Mouse (Mus musculus) cerebellum, adult 2 months (tissue): ENCODE measurements around the gene Cradd.

Source experiments
- CTCF ChIP-seq: fragments of 200-500 bp; IDR thresholded peaks from 2 replicates; pipeline ENCODE4 v1.5.1; 2011; ENCODE audit warnings: low read depth, mild to moderate bottlenecking, control low read depth, low read length, moderate library complexity, borderline replicate concordance; ENCODE audit not compliant: insufficient read depth
- POLR2A ChIP-seq: fragments of 200-500 bp; IDR thresholded peaks from 2 replicates; pipeline ENCODE4 v1.6.1; 2011; ENCODE audit warnings: low read length, control low read depth, borderline replicate concordance; ENCODE audit not compliant: insufficient read depth

- TF ChIP-seq POLR2A = no peak
- TF ChIP-seq CTCF = no peak
These were observed 116.5 kb downstream of the Cradd start for GRCm38 (mm10) chr10:95207423-95207822.
